Mouse (Mus musculus) bone marrow, adult 2 months (tissue): ENCODE measurements around the gene Pfkm.

ENCODE experiments used
- CTCF ChIP-seq: fragments of 200-500 bp; IDR thresholded peaks from 2 replicates; pipeline ENCODE4 v1.5.1; 2011; ENCODE audit warnings: low read length, control low read depth; ENCODE audit not compliant: control insufficient read depth, insufficient read depth
- POLR2A ChIP-seq: fragments of 200-500 bp; IDR thresholded peaks from 2 replicates; pipeline ENCODE4 v1.6.1; 2011; ENCODE audit warnings: low read depth, mild to moderate bottlenecking, control low read depth, low read length, borderline replicate concordance; ENCODE audit not compliant: control insufficient read depth

- no peak for TF ChIP-seq CTCF
- no peak for TF ChIP-seq POLR2A
Observed at GRCm38 (mm10) chr15:98091841-98092240, 548 bp upstream of the Pfkm start.
